Mouse (Mus musculus) intestine, postnatal 0 days (tissue): ENCODE results near the gene Nudcd2. TPM values are rescaled to one million over a fixed set of nuclear protein-coding genes. Genes with fewer than 3 reads are reported as not detected.

ENCODE experiments used
- ATAC-seq: fragments of 200-750 bp; cut with Nextera tagmentation; 2 replicates; pipeline ENCODE4 v1.8.0; 2017; ENCODE audit warnings: mild to moderate bottlenecking, moderate TSS enrichment, moderate library complexity
- H3K27ac ChIP-seq: fragments of 300-500 bp; sonication (generic); 2 replicates; pipeline ENCODE4 v1.5.1; 2014; ENCODE audit warnings: mild to moderate bottlenecking, low read depth, low read length, moderate library complexity
- H3K27me3 ChIP-seq: fragments of 300-500 bp; sonication (generic); replicated peaks from 2 replicates; pipeline ENCODE4 v1.6.1; 2014; ENCODE audit warnings: low read length, mixed read lengths; ENCODE audit not compliant: control insufficient read depth, insufficient read depth
- H3K36me3 ChIP-seq: fragments of 300-500 bp; sonication (generic); 2 replicates; pipeline ENCODE4 v1.6.1; 2014; ENCODE audit warnings: mild to moderate bottlenecking, moderate library complexity; ENCODE audit not compliant: control insufficient read depth, insufficient read depth
- H3K4me1 ChIP-seq: fragments of 300-500 bp; sonication (generic); replicated peaks from 2 replicates; pipeline ENCODE4 v1.6.1; 2014; ENCODE audit warnings: antibody characterized with exemption, low read length, mixed read lengths; ENCODE audit not compliant: control insufficient read depth, insufficient read depth
- H3K4me2 ChIP-seq: fragments of 300-500 bp; sonication (generic); replicated peaks from 2 replicates; pipeline ENCODE4 v1.6.1; 2014; ENCODE audit warnings: low read depth, mild to moderate bottlenecking, moderate library complexity
- H3K4me3 ChIP-seq: fragments of 300-500 bp; sonication (generic); 2 replicates; pipeline ENCODE4 v1.5.1; 2014; ENCODE audit warnings: low read depth, low read length
- H3K9ac ChIP-seq: fragments of 300-500 bp; sonication (generic); 2 replicates; pipeline ENCODE4 v1.6.1; 2014; ENCODE audit warnings: mild to moderate bottlenecking, low read depth, low read length
- H3K9me3 ChIP-seq: fragments of 300-500 bp; sonication (generic); 2 replicates; pipeline ENCODE4 v1.6.1; 2016; ENCODE audit warnings: mixed run types; ENCODE audit not compliant: control insufficient read depth
- CTCF ChIP-seq: sonication (generic); IDR thresholded peaks from 2 replicates; pipeline ENCODE4 v1.5.1; 2016; ENCODE audit warnings: low read depth, mild to moderate bottlenecking, control low read depth, antibody characterized with exemption, moderate library complexity
- WGBS: fragments of 180-500 bp; shearing (Covaris S2); extraction: QIAGEN DNeasy Blood & Tissue Kit; methylation state at CpG from one replicate; pipeline ENCODE4 v1.1.7; 2014; 5-methylcytosine and 5-hydroxymethylcytosine counted together
- polyA plus RNA-seq: library from polyadenylated mRNA; unstranded; fragments of >200 nt; fragmentation: Nextera tagmentation; extraction: Ambion mirVana; gene quantifications from 2 replicates; pipeline ENCODE4 v1.2.1, GENCODE M21; 2015

Gene Nudcd2
- polyA plus RNA-seq, 1 experiment from 2014 or later = 70.3 TPM

- H3K4me2 ChIP-seq = no peak overlapping the region
- ATAC-seq = no peak
- no peaks in the 10 kb centered on the region for H3K9me3 ChIP-seq
- H3K4me3 ChIP-seq = no peak overlapping the region
- no peak overlapping the region for H3K27ac ChIP-seq
- H3K9ac ChIP-seq = no peak overlapping the region
- no peaks in the 10 kb centered on the region for H3K4me1 ChIP-seq
- H3K27me3 ChIP-seq = no peaks in the 10 kb centered on the region
- TF ChIP-seq CTCF = no peak
- WGBS = 54% methylated on average over 2 of the region's 2 CpGs
- H3K36me3 ChIP-seq = peaks cover 21% of the 10 kb centered on the region
Measured at GRCm38 (mm10) chr11:40747716-40748115, 14.2 kb downstream of the Nudcd2 start.

GRCm38 (mm10) chr11:40753836-40754235 lies 20.4 kb downstream of the Nudcd2 start:
- H3K4me2 ChIP-seq = peak overlapping the region; percentile 87
- no peaks in the 10 kb centered on the region for H3K27me3 ChIP-seq
- H3K9me3 ChIP-seq = no peaks in the 10 kb centered on the region
- WGBS = 58% methylated on average over 6 of the region's 6 CpGs
- no peak for ATAC-seq
- H3K9ac ChIP-seq = no peak overlapping the region
- no peaks in the 10 kb centered on the region for H3K4me1 ChIP-seq
- H3K4me3 ChIP-seq = peak overlapping the region; percentile 89; the same call in 1 of the 2 replicates
- peaks cover 21% of the 10 kb centered on the region for H3K36me3 ChIP-seq
- H3K27ac ChIP-seq = no peak overlapping the region
- no peak for TF ChIP-seq CTCF

DNA sequence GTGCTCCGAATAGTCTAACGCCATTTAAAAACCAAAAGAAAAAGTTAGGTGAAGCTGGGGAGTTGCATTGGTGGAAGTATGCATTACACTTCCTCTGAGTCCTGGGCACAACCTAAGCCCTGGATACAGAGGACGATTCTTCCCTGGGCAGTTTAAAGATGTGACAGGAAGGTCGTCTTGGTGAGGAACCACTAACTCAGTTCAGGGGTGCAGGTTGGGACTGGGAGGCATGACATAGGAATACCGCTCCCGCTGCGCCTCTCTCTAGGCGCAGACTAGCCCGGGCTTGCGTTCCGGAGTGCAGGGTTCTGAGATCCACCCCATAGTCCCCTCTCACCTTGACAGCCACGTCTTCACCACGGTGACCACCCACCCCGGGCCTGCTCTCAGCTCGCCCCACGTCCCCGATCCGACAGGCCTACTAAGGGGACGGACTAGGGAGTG lies 21.2 kb downstream of the Nudcd2 start:
- ATAC-seq = peak; percentile 68
- Histone ChIP-seq H3K27me3 (no peaks in the 10 kb centered on the region), H3K36me3 (peaks cover 19% of the 10 kb centered on the region), H3K4me3 (peak overlapping the region; percentile 89), H3K27ac (peak overlapping the region; percentile 75), H3K9ac (peak overlapping the region; percentile 84), H3K4me1 (no peaks in the 10 kb centered on the region), H3K9me3 (no peaks in the 10 kb centered on the region), H3K4me2 (peak overlapping the region; percentile 87)
- 2% methylated on average over 19 of the region's 19 CpGs for WGBS
- no peak for TF ChIP-seq CTCF

GRCm38 (mm10) chr11:40755109-40755627 lies 21.7 kb downstream of the Nudcd2 start, which contains the start of gene Ccng1:
Gene Ccng1, minus strand, starts transcription at chr11:40755311.
- H3K4me3 ChIP-seq = peak within 1 kb of the TSS; percentile 89
- no peaks in the 10 kb centered on the region for H3K9me3 ChIP-seq
- H3K27me3 ChIP-seq = no peaks in the 10 kb centered on the region
- peaks cover 14% of the 10 kb centered on the region for H3K36me3 ChIP-seq
- H3K27ac ChIP-seq = peak within 1 kb of the TSS; percentile 75
- H3K9ac ChIP-seq = peak within 1 kb of the TSS; percentile 84
- peak within 1 kb of the TSS; percentile 87 for H3K4me2 ChIP-seq
- H3K4me1 ChIP-seq = no peaks in the 10 kb centered on the region
- TF ChIP-seq CTCF = no peak
- peak; percentile 99 for ATAC-seq
- WGBS = under 1% methylated on average over 25 of the region's 25 CpGs

GRCm38 (mm10) chr11:40755968-40756367 lies 22.5 kb downstream of the Nudcd2 start:
- Histone ChIP-seq H3K27ac (no peak overlapping the region), H3K4me3 (peak overlapping the region; percentile 89; the same call in 1 of the 2 replicates), H3K4me2 (no peak overlapping the region), H3K9me3 (no peaks in the 10 kb centered on the region), H3K36me3 (peaks cover 8% of the 10 kb centered on the region), H3K9ac (no peak overlapping the region), H3K4me1 (no peaks in the 10 kb centered on the region), H3K27me3 (no peaks in the 10 kb centered on the region)
- ATAC-seq = no peak
- no peak for TF ChIP-seq CTCF
- 93% methylated on average over 8 of the region's 8 CpGs for WGBS

DNA sequence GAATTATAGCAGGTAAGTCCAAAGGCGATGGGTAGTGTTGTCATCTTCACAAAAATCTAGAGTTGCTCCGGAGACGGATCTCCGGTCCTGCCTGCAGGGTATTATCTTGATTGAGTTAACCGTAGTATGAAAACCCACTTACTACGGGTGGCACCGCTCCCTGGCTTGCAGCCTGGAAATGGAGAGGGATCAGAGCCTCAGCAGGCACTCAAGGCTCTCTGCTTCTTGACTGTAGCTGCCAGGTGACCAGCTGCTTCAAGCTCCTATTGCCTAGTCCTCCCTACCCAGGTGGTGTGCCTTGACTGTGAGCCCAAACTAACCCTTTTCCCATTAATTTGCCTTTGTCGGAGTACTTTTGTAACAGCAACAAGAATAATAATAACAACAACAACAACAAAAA lies 26.4 kb downstream of the Nudcd2 start:
- Histone ChIP-seq H3K4me3 (no peak overlapping the region), H3K9me3 (no peaks in the 10 kb centered on the region), H3K9ac (no peak overlapping the region), H3K4me2 (no peak overlapping the region), H3K27me3 (no peaks in the 10 kb centered on the region), H3K36me3 (no peaks in the 10 kb centered on the region), H3K4me1 (no peaks in the 10 kb centered on the region), H3K27ac (no peak overlapping the region)
- no peak for ATAC-seq
- WGBS = 87% methylated on average over 8 of the region's 8 CpGs
- no peak for TF ChIP-seq CTCF
